Mouse (Mus musculus): ENCODE measurements around the gene Gstt2.
"Not testable (repeated sequence)": the region's sequence is repeated elsewhere in the genome, so short reads cannot be mapped to it uniquely, and the experiment has no call there.

Gene Gstt2

DNA sequence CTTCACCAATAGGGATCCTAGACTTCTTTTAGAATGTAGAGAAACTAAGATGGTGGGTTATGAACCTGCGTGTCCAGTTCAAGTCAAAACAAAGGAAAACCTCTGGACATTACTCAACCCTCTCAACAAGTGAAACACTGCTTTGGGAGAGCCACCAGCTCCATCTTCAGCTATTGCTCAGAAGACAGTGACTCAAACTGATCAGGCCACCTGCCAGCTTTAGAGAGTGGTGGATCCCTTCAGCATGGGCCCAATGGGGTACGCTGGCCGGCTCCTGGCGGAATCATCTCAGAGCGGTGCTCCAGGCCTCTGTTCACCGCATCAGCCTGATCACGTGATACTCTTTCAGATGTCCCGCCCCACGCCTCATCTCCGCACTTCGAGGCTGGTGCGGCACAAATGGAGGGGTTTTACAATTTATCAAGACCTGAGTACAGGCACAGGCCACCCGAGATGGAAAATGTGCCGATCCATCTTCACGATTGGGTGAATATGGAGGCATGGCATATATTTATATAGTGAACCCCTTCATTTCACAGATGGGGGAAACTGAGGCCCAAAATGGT lies 18.3 kb upstream of the Gstt2 start:
- no peak for DNase-seq (ENCODE audit: low spot score in 2 of 2)

DNA sequence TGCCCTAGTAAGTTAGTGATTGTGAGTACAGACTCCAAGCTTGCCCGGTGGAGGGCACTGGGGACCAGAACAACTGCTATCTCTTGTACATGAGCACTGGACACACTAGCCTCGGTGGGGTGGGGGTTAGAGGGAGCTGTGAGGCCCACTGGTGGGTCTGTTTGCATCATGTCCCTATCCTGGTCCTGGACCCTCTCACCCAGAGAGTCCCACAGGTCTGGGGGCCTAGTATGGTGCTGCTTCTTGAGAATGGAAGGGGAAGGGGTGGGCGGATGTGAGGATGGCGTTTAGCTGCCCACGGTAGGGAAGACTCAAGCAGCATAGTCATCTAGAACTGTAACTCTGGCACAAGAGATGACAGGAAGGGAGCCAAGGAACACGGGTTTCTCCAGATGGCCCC lies 17.6 kb upstream of the Gstt2 start:
- DNase-seq (ENCODE audit: low spot score in 2 of 2): no peak

DNA sequence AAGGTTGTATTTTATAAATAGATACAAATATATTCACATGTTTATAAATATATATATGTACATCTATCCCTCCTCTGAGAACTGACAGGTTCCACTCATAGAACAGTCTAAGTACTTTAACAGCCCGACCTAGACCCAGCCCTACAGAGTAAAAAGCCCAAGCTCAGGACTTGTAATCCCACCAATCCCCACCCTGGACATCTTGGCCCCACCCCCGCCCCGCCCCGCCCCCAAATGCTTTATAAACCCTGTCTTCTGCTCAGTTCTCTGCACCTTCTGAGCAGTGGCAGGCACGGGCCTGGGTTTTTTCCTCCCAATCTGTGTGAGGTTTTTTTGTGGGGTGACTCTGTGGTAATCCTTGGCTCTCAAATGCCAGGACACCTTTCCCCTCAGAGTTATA lies 16.9 kb upstream of the Gstt2 start:
- no peak for DNase-seq (ENCODE audit: low spot score in 2 of 2)

DNA sequence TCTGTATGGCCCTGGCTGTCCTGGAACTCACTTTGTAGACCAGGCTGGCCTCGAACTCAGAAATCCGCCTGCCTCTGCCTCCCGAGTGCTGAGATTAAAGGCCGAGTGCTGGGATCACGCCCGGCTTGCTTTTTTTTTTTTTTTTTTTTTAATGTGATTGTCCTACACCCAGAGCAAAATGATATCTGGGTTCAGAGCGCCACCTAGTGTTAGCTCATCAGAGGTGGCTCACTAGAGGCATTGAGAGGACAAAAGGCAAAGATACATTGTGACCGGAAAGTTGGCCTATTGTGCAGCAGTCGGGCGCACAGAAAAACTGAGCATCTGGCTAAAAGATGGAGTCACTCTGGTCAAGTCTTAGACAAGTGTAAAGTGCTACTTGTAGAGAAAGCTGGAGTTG lies 16.2 kb upstream of the Gstt2 start:
- peak; percentile 69 to 82 for DNase-seq (ENCODE audit: low spot score in 2 of 2)

DNA sequence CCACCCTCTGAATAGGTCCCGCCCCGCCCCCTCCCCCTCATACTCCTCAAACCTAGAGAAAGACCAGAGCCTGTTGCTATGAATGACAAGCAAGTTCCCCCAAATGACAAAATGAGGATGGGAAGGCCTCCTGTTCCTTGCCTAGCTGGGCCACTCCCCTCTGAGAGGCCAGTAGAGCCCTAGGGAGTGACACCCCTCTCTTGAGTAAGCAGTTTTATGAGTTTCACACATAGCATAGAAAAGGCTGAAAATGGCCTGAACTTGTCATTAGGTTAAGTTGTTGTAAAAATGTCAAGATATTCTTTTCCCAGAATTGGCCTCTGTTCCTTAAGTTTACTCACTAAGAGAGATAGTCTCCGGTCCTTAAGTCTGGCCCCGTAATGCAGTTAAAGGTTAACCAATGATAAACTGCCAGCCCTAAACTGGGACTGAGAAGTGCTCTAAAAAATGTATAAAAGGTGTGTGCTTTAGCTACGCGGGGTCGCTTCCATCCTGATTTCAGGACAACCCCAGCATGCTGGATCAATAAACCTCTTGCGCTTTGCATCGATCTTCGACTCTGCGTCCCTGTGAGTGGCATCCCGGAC lies 15.4 kb upstream of the Gstt2 start:
- DNase-seq (ENCODE audit: low spot score in 2 of 2): no peak

DNA sequence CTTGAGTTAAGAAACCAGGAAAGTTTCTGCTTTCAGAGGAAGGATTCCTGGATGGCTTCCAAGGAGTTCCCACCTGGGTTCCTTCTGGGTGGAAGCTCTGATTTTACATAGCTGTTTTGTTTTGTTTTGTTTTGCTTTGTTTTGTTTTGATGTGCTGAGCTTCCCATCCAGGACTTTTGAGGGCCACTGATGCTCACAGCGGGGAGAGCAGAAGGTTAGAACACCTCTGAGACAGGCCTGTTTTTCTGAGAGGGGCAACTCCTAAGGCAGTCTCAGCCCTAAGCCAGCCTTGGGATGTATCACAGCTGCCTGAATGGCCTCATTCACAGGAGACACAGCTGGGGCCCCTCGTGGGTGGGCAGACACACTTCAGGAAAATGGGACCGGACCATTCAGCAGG lies 14.5 kb upstream of the Gstt2 start:
- no peak for DNase-seq (ENCODE audit: low spot score in 2 of 2)

DNA sequence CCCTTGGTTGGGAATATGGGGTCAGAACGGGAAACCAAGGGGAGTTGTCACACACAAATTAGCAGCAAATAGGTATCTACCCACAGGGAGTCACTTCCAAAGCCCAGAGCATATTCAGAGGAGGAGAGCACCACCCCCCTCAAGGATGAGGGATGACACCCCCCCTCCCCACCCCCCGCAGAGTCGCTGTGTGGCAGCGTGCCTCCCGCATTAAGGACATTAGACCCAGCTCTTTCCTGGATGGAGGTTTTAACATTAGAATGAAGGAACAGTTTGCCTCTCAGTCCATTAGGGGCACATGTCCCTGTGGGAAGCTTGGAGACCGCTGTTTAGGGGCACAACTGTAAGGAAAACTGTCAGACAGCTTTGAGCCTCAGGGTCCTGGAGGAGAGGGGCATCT lies 13.9 kb upstream of the Gstt2 start:
- DNase-seq (ENCODE audit: low spot score in 2 of 2): no peak

DNA sequence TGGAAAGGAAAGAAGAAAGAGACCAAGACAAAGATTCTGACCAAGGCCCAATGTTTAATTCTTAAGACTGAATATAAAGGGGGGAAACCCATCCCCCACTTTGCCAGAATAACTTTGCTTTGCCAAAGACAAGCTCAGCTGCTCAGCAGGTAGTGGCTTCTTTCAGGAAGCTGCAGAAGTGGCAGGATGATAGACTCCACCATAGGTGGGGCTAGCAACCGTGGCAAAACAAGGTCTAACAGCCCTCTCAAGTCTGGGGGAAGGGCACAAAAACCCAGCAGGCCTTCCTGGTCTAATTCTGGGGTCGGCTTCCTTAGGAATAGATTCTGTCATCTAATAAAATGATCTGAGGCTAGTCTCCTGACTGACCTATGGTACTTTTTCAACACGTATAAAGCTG lies 11.2 kb upstream of the Gstt2 start:
- no peak for DNase-seq (ENCODE audit: low spot score in 2 of 2)

DNA sequence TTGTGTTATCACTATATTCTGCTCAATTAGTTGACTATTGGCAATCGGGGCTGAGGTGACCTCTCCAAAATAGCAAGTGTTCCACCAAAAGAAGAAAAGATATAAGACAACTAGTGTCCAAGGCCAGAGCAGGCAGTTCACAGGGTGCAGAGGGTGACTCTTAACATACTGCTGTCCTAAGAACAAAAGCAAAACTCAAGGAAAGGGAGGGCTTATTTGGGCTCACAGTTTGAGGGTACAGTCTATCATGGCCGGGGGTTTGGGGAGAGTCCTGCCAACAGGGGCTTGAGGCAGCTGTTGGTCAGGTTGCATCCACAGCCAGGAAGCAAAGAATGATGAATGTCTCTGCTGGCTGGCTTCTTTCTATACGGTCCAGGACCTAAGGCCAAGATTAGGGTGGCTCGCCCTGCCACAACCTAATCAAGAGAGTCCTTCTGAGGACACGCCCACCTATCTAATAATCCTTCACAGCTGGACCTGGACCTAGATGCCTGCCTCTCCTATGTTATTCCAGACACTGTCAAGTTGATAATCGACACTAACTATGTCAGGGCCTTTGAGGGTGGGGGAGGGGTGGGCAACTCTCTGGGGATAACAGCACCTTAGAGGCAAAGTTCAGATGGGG lies 8.2 kb upstream of the Gstt2 start:
- no peak for DNase-seq (ENCODE audit: low spot score in 2 of 2)

DNA sequence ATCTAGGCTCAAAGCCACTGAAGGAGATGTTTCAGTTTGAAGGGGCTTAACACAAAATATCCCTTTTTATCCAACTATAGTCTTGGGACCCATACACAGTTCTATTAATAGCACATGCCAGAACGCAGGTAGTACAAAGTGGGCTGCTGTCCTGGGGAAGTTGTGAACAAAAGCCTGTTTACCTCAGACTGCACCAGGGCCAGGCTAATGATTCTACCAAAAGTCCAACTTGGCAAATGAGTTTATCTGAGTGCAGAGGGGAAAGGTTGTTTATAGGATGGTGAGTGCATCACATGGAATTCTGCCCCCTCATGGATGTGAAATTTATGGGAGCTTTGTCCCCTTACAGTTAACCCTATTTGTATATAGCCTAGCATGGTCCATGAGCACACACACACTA lies 7.6 kb upstream of the Gstt2 start:
- DNase-seq (ENCODE audit: low spot score in 2 of 2): no peak

DNA sequence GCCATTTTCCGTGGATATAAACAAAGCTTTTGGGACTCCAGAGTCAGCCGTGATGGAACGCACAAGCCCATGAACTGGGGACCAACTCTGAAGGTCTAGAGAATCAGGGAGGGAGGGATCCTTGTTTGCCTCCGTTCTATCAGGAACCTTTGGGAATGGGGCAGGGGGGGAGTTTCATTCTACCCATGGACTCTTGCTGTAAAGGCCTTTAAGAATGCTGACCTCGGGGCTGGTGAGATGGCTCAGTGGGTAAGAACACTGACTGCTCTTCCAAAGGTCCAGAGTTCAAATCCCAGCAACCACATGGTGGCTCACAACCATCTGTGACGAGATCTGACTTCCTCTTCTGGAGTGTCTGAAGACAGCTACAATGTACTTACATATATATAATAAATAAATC lies 6.7 kb upstream of the Gstt2 start:
- not testable (repeated sequence) for DNase-seq (ENCODE audit: low spot score in 2 of 2)

DNA sequence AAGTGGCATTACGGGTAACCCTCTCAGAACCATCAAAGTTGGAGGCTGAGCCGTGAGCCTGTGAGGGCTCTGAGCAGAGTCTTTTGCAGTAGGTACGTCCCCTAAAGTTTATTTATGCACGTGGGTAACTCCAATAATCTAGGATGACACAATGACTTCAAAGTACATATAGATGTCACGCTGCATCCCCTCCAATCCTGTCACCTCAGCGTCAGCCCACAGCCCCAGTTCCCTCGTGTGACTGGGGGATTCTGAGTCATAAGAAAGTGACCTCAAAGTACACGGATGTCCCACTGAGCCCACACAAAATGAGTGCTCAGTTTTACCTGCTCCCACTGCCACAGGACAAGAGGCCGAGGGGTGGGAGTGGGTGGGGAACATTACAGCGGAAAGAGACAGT lies 1.9 kb upstream of the Gstt2 start:
- DNase-seq (ENCODE audit: low spot score in 2 of 2): no peak

DNA sequence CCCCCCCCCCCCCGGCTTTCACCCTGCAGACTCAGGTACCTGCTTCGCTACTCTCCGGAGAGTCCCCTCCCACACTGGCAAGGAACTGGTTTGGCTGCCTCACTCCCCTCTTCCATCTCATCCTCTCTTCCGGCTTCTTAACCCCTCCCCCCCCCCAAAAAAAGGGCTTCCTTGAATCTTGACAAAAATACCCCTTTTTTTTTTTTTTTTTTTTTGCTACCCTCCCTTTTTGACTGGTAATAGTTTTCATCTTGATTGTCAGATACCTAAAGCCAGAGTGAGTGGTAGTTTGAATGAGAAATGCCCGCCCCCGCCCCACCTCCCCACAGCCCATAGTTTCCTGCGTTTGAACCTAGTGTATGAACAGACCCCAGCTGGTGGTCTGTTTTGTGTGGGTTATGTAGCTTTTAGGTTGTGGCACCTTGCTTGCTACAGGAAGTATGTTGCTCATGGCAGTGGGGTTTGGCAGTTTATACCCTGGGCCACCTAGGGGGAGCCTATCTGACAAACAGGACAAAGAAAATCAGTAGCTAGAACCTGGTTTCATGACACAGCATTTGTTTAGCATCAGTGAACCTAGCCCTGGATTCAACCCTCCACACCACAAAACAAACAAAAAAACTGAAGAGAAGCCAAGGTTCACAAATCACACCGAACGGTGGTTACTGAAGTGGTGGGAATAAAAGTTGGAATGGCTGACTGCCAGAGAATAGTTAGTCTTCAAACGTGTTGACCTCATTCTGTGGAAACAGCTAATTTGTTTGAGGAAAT lies 1.3 kb downstream of the Gstt2 start:
- DNase-seq (ENCODE audit: low spot score in 2 of 2): peak in 1 of 2 experiments; percentile 45

DNA sequence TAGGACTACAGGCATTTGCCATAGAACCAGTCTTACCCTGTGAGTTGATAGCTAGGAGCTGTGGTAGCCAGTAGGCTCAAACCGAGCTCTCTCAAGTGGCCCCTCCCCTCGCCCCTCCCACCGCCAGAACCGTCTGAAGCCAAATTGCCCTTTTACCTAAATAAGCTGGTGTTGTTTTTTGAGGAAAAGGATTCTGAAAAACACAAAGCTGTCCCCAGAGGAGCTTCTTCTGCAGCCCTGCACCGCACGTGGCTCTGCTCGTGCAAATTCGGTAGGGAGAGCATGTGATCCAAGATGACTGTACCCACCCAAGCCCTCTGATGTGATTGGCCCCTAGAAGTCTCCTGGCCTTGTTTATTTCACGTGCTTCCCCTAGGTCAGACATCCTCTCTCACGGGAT lies 1.9 kb downstream of the Gstt2 start:
- peak; percentile 67 to 87 for DNase-seq (ENCODE audit: low spot score in 2 of 2)

DNA sequence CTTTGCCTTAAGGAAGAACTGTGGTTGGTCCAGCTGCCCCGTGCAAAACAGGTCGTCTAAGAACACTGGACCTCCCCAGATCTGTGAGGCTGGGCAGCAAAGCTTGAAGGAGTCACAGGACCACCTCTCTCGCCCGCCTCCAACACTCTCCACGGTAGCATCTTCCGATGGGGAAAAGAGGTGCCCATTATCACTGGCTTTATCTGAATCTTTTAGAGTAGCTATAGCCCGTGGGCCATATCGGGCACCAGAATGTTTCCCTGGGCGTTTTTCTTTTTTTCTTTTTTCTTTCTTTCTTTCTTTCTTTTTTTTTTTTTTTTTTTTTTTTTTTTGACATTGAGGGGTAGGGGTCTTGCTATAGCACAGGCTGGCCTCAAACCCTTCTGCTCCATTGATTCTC lies 2.5 kb downstream of the Gstt2 start:
- DNase-seq (ENCODE audit: low spot score in 2 of 2): peak in 1 of 2 experiments; percentile 33

DNA sequence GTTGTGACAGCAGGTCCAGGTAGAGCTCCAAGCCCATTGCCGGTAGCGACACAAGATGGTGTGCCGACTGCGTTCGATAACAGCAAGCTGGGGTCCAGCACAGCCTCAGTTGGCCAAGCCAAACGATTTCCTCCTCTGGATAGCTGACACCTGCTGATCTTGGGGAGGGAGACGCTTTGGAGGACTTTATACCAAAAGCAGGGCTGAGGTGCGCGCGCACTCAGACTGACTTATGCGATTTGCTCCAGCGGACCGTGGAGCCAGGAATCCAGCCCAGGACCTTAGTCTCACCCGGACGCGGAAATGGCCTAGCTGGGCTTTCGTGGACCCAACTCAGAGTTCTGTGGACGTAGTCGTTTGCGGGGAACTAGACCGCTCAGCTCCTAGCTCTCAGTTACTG lies 3.0 kb downstream of the Gstt2 start:
- DNase-seq (ENCODE audit: low spot score in 2 of 2): peak; percentile 76 to 86

DNA sequence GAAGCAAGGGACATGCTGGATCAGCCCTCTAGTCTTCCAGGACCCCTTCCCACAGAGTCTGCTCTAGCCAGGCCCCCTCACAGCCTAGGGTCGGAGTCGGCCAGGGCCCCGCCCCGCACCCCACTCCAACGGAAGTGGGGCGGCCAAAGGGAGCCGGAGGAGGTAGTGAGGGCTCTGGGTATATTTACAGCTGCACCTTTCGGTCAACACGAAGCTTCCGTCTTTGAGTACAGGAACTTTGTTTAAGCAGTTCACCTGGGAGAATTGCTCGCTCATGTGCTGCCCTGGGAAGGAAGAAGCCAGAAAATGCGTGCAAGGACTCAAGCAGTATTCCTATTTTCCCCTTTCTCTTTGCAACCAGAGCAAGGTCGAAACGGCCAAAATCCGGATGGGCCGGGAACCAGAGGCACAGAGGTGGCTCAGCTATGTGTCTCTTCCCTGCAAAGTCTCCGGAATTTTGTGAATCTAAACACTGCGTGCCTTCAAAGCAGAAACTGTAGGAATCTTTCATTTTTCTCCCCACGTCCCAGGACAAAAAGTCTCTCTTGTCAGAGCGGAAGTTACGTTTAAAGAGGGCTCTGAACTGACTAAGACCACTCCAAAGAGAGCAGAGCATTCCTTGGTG lies 3.7 kb downstream of the Gstt2 start:
- peak in 1 of 2 experiments; percentile 44 for DNase-seq (ENCODE audit: low spot score in 2 of 2)

DNA sequence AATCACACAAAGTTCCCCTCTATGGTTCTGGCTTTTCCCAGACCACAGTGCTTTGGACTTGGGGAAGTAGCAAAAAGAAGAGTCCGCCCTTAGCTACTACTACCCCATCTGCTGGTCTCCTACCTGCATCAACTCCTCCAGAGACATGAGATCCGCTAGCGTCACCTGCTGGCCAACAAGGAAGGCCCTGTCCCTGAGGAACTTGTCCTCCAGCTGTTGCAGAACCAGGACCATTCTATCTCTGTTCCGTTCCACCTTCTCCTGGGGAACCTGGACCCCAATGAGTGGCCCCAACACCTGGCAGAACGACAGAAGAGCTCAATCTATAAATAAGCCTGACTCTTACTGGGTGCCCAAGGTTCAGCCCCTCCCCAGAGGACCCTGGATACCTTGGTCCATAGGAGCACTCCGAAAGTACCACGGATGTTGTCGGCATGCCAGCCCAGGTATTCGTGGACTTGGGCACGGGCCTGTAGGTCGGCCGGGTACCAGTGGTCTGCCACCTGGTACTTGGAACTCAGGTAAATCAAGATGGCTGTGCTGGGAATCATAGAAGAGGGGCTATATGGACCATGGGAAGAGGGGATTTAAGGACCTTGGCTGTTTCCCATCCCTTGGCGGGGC lies 4.8 kb downstream of the Gstt2 start:
- peak; percentile 65 to 80 for DNase-seq (ENCODE audit: low spot score in 2 of 2)

DNA sequence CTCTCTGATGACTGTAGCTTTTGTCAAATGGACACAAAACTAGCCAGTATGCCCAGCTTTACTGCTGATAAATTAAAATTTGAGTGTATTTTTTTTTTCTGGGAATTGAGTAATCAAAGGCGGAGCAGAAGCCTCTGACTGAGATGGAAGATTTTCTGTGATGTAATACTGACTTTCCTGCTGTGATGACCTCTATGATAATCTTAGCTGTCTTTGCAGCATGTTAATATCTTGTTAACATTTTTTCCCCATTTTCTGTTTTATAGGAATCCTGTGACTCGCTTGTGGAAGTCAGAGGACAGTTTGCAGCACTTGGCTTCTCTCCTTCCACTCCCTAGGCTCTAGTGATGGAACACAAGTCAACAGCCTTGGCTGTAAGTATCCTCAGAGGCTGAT lies 7.0 kb downstream of the Gstt2 start:
- no peak for DNase-seq (ENCODE audit: low spot score in 2 of 2)

DNA sequence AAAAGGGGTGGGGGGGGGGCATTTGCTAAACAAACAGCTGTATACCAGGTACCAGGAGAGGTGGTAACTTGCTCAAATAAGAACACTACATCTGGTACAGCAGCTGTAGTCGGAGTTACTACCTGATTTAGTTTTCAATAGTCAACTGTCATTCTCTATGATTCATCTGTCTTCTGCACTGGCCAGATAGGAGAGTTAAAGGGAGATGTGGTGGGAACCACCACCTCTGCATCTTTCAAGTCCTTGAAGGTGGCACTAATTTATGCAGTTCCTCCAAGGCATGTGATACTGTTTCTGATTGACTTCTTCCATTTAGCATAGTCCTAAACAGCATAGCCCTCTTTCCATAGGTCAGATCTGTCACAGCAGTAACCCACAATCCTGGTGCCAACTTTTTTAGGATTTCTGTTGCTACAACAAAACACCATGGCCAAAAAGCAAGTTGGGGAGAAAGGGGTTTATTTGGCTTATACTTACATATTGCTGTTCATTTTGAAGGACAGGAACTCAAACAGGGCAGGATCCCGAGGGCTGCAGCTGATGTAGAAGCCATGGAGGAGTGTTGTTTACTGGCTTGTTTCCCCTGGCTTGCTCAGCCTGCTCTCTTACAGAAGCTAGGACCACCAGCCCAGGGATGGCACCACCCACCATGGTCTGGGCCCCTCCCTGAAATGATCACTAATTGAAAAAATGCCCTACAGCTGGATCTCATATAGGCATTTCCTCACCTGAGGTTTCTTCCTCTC lies 7.5 kb downstream of the Gstt2 start:
- DNase-seq (ENCODE audit: low spot score in 2 of 2): no peak

DNA sequence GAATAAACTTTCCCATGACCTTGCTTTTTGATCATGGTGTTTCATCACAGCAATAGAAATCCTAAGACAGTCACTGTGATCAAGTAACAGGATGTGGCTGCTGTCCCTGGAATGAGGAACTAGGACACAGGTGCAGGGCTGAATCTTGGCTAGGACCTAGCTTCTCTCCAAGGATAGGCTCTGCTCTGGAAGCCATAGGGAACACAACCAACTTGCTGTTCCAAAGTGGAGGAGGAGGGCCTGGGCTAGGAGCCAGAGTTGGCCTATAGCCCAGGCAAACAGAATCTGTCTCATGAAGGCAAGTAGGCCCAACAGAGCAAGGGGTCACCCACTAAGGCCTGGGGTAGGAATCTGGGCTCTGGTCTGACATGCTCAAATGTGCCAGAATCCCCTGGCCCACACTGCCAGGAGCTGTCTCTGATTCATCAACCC lies 8.7 kb downstream of the Gstt2 start:
- DNase-seq (ENCODE audit: low spot score in 2 of 2): peak in 1 of 2 experiments; percentile 60
